Mouse (Mus musculus) liver, embryonic 14.5 days (tissue): ENCODE results near the gene Gm37240.

Source experiments
- CTCF ChIP-seq: IDR thresholded peaks from 2 replicates; pipeline ENCODE4 v1.5.1; 2016; ENCODE audit warnings: antibody characterized with exemption, low read depth, control low read depth
- EP300 ChIP-seq: IDR thresholded peaks from 2 replicates; pipeline ENCODE4 v1.6.1; 2016; ENCODE audit warnings: antibody characterized with exemption, low read depth

DNA sequence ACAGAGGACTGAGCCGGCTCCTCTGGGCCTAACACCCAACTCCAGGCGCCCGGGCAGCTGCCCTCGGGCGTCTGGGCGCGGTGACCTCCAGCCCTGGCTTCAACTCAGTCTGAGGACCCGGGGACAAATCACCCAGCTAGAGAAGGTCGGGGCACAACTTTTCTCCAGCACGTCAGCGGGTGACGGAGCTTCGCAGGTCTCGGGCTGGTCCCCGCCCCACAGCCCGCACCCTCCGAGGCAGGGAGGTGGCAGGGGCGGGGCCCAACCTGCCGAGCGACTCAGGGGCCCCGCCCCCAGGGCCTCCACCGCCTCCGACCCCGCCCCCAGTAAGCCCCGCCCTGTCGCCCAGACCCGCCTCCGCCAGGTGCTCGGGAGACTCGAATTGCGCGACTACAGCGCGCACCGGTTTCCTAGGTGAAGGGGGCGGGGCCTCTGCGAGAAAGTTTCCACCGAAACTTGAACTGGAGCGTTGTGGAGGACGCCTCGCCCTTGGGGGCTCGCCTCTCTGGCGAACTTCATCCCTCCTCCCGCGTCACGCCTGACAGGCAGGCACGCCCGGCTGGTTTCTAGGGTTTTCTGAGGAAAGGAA, at the start of gene Gm37240, which contains the start of gene Glt28d2:
- TF ChIP-seq EP300 (no peak), CTCF (no peak)
